Mouse (Mus musculus): ENCODE measurements around the gene Rad21l.
A peak's percentile ranks its signal among the peaks of the same experiment; 100 is the strongest.

Gene Rad21l

DNA sequence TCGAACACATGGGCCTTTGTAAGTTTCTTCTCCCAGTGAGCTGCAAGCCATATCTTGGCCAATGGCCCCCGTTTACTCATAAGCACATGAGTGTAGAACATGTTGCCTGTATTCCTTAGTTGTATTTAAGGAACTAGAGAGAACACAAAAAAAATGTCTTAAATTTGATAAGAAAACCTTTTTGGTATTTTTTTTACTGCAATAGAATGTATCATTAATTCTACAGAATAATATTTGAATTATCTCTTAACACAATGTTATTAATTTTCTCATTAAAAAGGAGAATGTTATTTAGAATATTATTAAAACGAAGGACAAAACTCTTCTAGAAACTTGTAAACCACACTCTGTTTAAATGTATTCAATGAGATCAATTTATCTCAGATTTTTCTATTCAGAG lies at the start of gene Rad21l:
Gene Rad21l, minus strand, starts transcription at position 101 of the 400 bp plus-strand sequence.
- no peak for DNase-seq (ENCODE audit: low spot score in 2 of 2)

DNA sequence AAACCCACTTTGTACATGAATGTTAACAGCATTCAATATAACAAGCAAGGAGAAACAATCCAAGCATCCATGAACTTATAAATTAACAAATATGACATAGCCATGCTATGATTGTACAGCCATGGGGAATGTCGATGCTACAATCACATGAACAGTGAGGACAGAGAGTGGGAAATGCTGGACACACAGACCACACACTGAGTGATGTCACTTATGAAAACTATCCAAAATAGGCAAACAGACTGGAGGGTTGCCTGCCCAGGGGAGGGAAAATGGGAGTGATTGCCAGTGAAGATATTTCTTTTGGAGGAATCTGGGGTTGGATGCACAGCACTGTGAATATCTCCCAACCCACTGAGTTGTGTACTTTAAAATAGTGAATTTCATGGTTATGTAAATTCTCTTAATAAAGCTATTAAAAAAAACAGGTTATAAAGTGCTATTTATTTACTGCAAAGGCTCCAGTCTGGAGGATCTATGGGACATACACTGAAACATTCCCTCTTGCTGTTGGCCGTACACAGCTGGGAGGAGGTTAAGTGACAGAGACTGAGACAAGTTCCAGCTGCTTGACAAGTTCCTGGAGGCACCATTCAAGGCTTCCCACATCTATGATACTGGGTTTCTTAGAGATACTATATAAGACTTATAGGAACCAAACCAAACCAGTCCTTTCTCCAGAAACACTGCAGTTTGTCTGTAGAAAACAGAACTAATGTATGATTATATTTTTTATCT lies 48.2 kb upstream of the Rad21l start:
- DNase-seq (ENCODE audit: low spot score in 2 of 2), result no peak

- no peak for DNase-seq (ENCODE audit: low spot score in 2 of 2)
These were observed 47.2 kb upstream of the Rad21l start for GRCm38 (mm10) chr2:151715526-151715925.

DNA sequence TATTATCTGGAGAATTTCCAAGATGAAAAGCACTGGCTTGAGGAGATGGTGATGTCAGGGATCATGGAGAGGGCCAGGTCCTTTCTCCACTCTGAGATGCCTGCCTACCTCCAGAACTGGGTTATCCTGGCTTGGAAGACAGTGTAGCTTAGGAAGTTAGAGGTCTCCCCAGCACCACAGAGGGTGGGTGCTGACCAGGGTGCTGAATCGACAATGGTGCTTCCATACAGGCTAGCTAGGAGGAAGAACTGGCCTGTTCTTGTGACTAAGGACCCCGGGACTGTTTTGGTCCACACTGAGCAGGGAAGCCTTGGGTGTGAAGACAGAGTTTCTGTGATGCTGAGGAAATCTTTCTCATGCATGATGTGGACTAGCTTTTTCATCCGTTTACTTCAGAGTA lies 44.3 kb upstream of the Rad21l start:
- no peak for DNase-seq (ENCODE audit: low spot score in 2 of 2)

- no peak for DNase-seq (ENCODE audit: low spot score in 2 of 2)
These were observed 34.5 kb upstream of the Rad21l start for GRCm38 (mm10) chr2:151702851-151703190.

- DNase-seq (ENCODE audit: low spot score in 2 of 2), result peak in 1 of 2 experiments; percentile 44
These were observed 34.0 kb upstream of the Rad21l start for GRCm38 (mm10) chr2:151702146-151702850.

- DNase-seq (ENCODE audit: low spot score in 2 of 2), result peak in 1 of 2 experiments; percentile 2
These were observed 33.2 kb upstream of the Rad21l start, which contains the start of gene Tmem74b for GRCm38 (mm10) chr2:151701231-151702145. TSS of gene Tmem74b (plus strand) at chr2:151702008.

GRCm38 (mm10) chr2:151682976-151683375 lies 14.6 kb upstream of the Rad21l start:
- no peak for DNase-seq (ENCODE audit: low spot score in 2 of 2)

GRCm38 (mm10) chr2:151682357-151682756 lies 14.0 kb upstream of the Rad21l start:
- DNase-seq (ENCODE audit: low spot score in 2 of 2), result no peak

DNA sequence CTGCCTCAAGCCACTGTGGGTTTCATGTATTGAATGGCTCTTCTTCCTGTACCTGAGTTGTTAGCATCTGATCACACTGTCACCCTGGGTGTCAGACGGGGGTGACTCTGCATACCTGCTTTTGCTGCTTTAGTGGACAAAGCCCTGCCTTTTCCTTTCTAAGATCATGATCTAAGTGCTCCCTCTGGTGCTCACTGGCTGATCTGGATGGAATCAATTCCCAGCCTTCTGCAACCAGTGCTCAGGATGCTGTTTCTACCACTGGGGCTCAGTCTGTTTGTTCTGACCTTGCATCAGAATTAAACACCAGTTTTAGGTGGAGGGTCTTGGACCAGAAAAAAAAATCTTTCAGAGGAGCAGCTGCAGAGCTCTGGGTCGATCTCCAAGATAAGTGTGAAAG lies 7.9 kb upstream of the Rad21l start:
- no peak for DNase-seq (ENCODE audit: low spot score in 2 of 2)

GRCm38 (mm10) chr2:151670968-151671329 lies 2.6 kb upstream of the Rad21l start:
- DNase-seq (ENCODE audit: low spot score in 2 of 2), result no peak

DNA sequence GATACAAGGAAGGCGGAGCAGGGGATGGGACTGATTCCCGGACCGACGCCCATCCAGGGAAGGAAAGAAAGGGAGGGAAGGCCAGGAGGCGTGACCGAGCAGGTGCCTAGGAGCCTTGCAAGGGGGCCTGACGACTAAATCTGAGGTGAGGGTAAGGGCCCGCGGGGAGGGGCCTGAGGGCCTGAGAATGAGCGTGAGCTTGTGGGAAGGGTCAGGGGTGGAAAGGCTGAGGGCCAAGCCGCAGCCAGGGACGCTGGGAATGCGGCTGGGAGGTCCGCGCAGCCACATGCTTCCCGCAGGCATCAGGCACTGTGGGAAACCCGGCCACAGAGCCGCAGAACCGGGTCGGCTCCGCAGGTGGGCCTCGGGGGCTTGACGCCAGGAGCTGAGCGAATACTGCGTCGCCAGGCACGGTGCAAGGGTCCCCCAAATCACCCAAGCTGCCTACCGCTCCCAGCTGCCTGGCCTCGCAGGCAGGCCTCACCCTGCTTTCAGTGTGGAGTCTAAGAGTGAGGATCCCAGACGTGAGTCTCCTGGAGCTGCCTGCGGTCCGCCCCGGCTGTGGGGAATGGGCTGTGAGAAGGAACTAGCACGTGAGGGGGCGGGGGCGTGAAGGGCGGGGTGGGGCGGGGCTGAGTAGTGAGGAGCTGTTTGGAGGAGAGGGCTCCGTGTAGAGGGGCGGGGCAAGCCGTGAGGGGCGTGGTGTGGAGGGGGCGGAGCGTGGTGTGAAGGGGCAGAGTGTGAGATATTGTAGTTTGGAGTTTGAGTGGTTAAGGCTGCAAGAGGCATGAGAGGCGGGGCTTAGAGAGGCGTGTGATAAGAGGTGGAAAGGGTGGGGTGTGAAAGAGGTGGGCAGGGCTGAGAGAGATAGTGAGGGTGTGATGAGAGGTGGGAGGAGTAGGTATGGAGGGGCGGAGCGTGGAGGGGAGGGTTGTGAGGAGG lies 2.0 kb upstream of the Rad21l start:
- no peak for DNase-seq (ENCODE audit: low spot score in 2 of 2)

GRCm38 (mm10) chr2:151652053-151652452 lies 16.3 kb downstream of the Rad21l start:
- no peak for DNase-seq (ENCODE audit: low spot score in 2 of 2)

GRCm38 (mm10) chr2:151636015-151636402 lies 32.3 kb downstream of the Rad21l start:
- no peak for DNase-seq (ENCODE audit: low spot score in 2 of 2)

GRCm38 (mm10) chr2:151635362-151636014 lies 32.8 kb downstream of the Rad21l start:
- no peak for DNase-seq (ENCODE audit: low spot score in 2 of 2)

- DNase-seq (ENCODE audit: low spot score in 2 of 2), result no peak
These were observed 33.4 kb downstream of the Rad21l start for GRCm38 (mm10) chr2:151634903-151635302.

DNA sequence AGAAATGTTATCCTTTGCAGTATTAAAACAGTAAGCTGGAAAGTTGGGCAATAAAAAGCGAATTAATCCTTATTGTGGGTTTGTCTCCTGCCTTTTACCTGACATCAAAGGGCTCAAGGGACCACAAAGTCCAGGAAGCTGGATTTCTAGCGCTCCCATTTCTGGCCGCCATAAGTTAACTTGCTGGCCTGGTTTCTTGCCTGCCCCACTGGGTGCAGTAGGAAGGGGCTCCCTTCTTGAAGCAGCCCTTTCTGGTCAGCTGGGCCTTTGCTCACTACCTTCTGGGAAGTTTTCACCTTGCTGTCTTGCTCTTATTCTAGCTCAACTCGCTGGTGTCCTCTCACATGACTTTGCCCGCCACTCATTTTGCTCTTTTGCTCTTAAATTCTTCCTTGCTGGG lies 35.4 kb downstream of the Rad21l start:
- no peak for DNase-seq (ENCODE audit: low spot score in 2 of 2)

DNA sequence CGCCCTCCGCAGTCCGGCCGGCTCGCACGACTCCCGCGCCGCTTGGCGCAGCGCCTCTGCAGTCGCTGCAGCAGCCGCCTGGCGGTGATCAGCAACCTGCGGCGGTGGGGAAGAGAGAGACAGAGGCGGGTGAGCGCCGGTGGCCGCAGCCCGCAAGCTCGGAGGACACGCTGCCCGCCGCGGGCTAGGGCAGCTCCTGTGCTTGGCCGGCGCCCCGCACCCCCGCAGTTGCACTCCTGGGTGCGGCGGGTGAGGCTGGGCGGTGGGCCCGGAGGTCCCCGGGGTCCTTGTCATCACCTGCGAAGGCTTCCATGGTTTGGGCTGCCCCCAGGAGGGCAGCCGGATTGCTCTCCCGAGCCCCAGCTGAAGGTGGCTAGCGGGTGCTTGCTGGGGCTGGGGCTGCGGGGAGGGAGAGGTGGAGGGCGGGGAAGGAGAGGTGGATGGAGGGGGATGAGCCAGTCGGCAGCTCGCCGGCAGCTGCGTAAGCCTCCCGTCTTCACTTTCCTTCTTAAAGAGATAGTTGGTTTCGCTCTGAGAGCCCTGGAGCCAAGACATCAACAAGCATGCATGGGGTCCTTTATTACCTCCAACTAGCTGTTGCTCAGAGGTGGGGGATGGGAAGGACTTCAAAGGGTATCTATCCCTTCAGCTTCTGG lies 36.0 kb downstream of the Rad21l start, which contains the start of gene Snph:
Gene Snph, minus strand, starts transcription at position 435 of the 656 bp plus-strand sequence.
- peak; percentile 23 to 49 for DNase-seq (ENCODE audit: low spot score in 2 of 2)

DNA sequence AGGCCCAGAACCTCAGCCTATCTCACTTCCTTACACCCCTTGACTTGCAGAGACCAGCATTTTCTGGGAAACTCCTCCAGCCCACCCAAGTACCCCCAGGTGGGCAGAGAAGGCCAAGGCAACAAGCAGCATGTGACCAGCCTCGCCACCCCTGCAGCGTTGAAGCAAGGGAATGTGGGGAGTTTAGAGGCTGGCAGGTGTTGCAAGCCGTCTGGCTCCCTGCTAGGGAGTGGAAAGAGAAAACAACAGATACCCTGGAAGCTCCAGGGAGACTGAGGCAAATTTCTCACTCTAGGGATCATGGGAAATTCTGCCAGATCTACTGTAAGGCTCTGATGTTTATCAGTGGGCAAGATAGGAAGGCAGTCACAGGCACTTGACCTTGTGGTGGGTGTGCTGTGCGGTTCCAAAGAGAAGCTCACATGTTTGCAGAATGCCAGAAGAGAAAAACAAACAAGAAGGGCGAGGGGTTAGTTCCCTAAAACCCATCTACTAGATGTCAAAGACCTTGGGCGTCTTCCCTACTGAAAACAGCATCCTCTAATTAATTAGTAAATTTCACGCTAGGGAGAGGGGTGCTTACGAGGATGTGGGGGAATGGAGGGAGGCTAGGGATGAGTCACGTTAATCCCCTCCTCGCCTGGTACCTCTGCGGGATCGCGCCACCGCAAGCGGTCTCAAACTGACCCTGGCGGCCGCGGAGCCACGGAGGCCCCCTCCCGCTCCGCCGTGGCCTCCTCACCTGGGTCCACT lies 36.8 kb downstream of the Rad21l start:
- no peak for DNase-seq (ENCODE audit: low spot score in 2 of 2)

Measured in urinary bladder, adult 18-20 months (tissue).